Mouse (Mus musculus): ENCODE data around the gene Ralgapa2.

DNA sequence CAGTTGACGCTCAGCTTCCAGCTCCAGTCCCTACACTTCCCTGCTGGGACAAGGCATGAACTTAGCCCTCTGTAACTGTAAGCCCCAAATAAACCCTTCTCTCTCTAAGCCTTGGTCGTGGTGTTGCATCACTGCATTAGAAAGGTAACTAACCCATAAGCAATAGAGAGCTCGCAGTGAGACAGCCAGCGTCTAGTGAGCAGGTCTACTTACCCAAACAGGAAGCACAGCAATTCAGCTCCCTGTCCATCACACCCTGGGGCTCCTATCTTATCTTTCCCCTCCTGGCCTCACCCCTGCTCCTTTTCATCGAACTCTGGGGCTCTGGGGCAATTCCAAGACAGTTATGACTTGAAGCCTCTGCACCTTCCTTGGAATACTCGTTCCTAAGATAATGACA, 13.8 kb downstream of the Ralgapa2 start:
- TF ChIP-seq CTCF (IDR thresholded peaks at IDR 0.05; ENCODE audit: low read depth, low read length) = no peak
- TF ChIP-seq POLR2A (IDR thresholded peaks at IDR 0.05; ENCODE audit: insufficient read depth, low read length) = no peak
- TF ChIP-seq EP300 (IDR thresholded peaks at IDR 0.05; ENCODE audit: insufficient read depth, low read depth, low read length) = no peak

All from ES-Bruce4 (cell line).